Mouse (Mus musculus): ENCODE measurements around the gene Orm3.

Orm3 gene

GRCm38 (mm10) chr4:63355877-63356665, at the start of gene Orm3:
TSS of gene Orm3 (plus strand) at chr4:63356162.
- DNase-seq (ENCODE audit: low spot score) = no peak

GRCm38 (mm10) chr4:63307175-63308062, 48.5 kb upstream of the Orm3 start:
- peak; percentile 84 for DNase-seq (ENCODE audit: low spot score)

- no peak for DNase-seq (ENCODE audit: low spot score)
Measured at GRCm38 (mm10) chr4:63308316-63308715, 47.6 kb upstream of the Orm3 start.

GRCm38 (mm10) chr4:63310247-63310855, 45.6 kb upstream of the Orm3 start:
- DNase-seq (ENCODE audit: low spot score) = peak; percentile 20

- DNase-seq (ENCODE audit: low spot score) = no peak
Measured at GRCm38 (mm10) chr4:63311426-63311825, 44.5 kb upstream of the Orm3 start.

- DNase-seq (ENCODE audit: low spot score) = no peak
Measured at GRCm38 (mm10) chr4:63314063-63314462, 41.9 kb upstream of the Orm3 start.

- no peak for DNase-seq (ENCODE audit: low spot score)
Measured at GRCm38 (mm10) chr4:63316076-63316746, 39.8 kb upstream of the Orm3 start.

- DNase-seq (ENCODE audit: low spot score) = peak; percentile 68
Measured at GRCm38 (mm10) chr4:63319566-63319965, 36.4 kb upstream of the Orm3 start.

GRCm38 (mm10) chr4:63323275-63323815, 32.6 kb upstream of the Orm3 start:
- no peak for DNase-seq (ENCODE audit: low spot score)

- DNase-seq (ENCODE audit: low spot score) = no peak
Measured at GRCm38 (mm10) chr4:63333403-63333802, 22.6 kb upstream of the Orm3 start.

- DNase-seq (ENCODE audit: low spot score) = no peak
Measured at GRCm38 (mm10) chr4:63338414-63339076, 17.4 kb upstream of the Orm3 start.

- no peak for DNase-seq (ENCODE audit: low spot score)
Measured at GRCm38 (mm10) chr4:63342491-63342890, 13.5 kb upstream of the Orm3 start.

GRCm38 (mm10) chr4:63343608-63344007, 12.4 kb upstream of the Orm3 start:
- no peak for DNase-seq (ENCODE audit: low spot score)

- no peak for DNase-seq (ENCODE audit: low spot score)
Measured at GRCm38 (mm10) chr4:63344295-63344694, 11.7 kb upstream of the Orm3 start, which contains the start of gene Orm1. TSS of gene Orm1 (plus strand) at chr4:63344560.

GRCm38 (mm10) chr4:63345261-63345660, 10.7 kb upstream of the Orm3 start:
- DNase-seq (ENCODE audit: low spot score) = no peak

- no peak for DNase-seq (ENCODE audit: low spot score)
Measured at GRCm38 (mm10) chr4:63346659-63347058, 9.3 kb upstream of the Orm3 start.

- DNase-seq (ENCODE audit: low spot score) = no peak
Measured at GRCm38 (mm10) chr4:63348524-63348923, 7.4 kb upstream of the Orm3 start.

- DNase-seq (ENCODE audit: low spot score) = peak; percentile 24
Measured at GRCm38 (mm10) chr4:63356981-63357570, 1.1 kb downstream of the Orm3 start.

GRCm38 (mm10) chr4:63359861-63360260, 3.9 kb downstream of the Orm3 start:
- DNase-seq (ENCODE audit: low spot score) = no peak

GRCm38 (mm10) chr4:63362150-63362549, 6.2 kb downstream of the Orm3 start, which contains the start of gene Orm2:
TSS of gene Orm2 (plus strand) at chr4:63362449.
- no peak for DNase-seq (ENCODE audit: low spot score)

GRCm38 (mm10) chr4:63368577-63368976, 12.6 kb downstream of the Orm3 start:
- peak; percentile 91 for DNase-seq (ENCODE audit: low spot score)
